In genomic region chr8:106185628-106186270, GRCm38 (mm10) we compare ENCODE assay signal across 11 mouse cellular contexts. TPM values are rescaled to one million over a fixed set of nuclear protein-coding genes. Genes with fewer than 3 reads are reported as not detected.
DNase-seq lines count a peak whose midpoint lies in the region; ATAC-seq lines count a peak whose summit lies in the region.
"Had no signal": no experiment of that assay in that cellular context is flagged by ENCODE, and none has a peak within 500 bp of the region (broad histone marks: within the 10 kb centered on the region; RNA-seq: fewer than 3 reads in every experiment).

No protein-coding gene starts in this region.

- H3K27ac ChIP-seq in kidney, embryonic 14.5 days (ENCODE audit: low read depth, low read length): no peak overlapping the region
- no peak overlapping the region for H3K27ac ChIP-seq in embryonic facial prominence, embryonic 14.5 days (replicated peaks; ENCODE audit: low read depth, low read length)
- no peak overlapping the region for H3K27ac ChIP-seq in midbrain, embryonic 10.5 days (replicated peaks)
- H3K27ac ChIP-seq: embryonic facial prominence, embryonic 12.5 days; liver, embryonic 14.5 days had no signal

- H3K4me2 ChIP-seq in kidney, embryonic 14.5 days (replicated peaks; ENCODE audit: low read depth, low read length): no peak overlapping the region
- H3K4me2 ChIP-seq in embryonic facial prominence, embryonic 14.5 days (ENCODE audit: low read depth, low read length): no peak overlapping the region
- H3K4me2 ChIP-seq: embryonic facial prominence, embryonic 12.5 days had no signal

- peaks cover 10% of the 10 kb centered on the region; the same call in 1 of the 2 replicates for H3K4me1 ChIP-seq in kidney, embryonic 14.5 days (ENCODE audit: control insufficient read depth, insufficient read depth, low read length)
- no peaks in the 10 kb centered on the region for H3K4me1 ChIP-seq in embryonic facial prominence, embryonic 14.5 days (ENCODE audit: control insufficient read depth, insufficient read depth, low read length)
- no peaks in the 10 kb centered on the region for H3K4me1 ChIP-seq in midbrain, embryonic 10.5 days
- H3K4me1 ChIP-seq: embryonic facial prominence, embryonic 12.5 days had no signal

- H3K9ac ChIP-seq in kidney, embryonic 14.5 days (ENCODE audit: low read depth, low read length): no peak overlapping the region
- H3K9ac ChIP-seq in embryonic facial prominence, embryonic 14.5 days (ENCODE audit: low read depth, low read length): no peak overlapping the region
- H3K9ac ChIP-seq: embryonic facial prominence, embryonic 12.5 days; liver, embryonic 14.5 days had no signal

- no peak for ATAC-seq in kidney, embryonic 14.5 days (ENCODE audit: low FRiP score, low TSS enrichment)
- ATAC-seq in embryonic facial prominence, embryonic 14.5 days (ENCODE audit: low read depth): no peak
- ATAC-seq: intestine, postnatal 0 days had no signal

- DNase-seq in kidney, adult 11 months: peak; percentile 35
- peak; percentile 74 for DNase-seq in brain, adult 2 months (ENCODE audit: low read depth, low spot score)
- peak; percentile 43 for DNase-seq in embryonic facial prominence, embryonic 14.5 days (ENCODE audit: low spot score)
- peak; percentile 20 to 25 for DNase-seq in layer of hippocampus, postnatal 10 days (ENCODE audit: low spot score in 2 of 2)
- DNase-seq in thymus, postnatal 14 days: no peak
- no peak for DNase-seq in midbrain, embryonic 10.5 days (ENCODE audit: low spot score)
- DNase-seq: spleen, adult 18-20 months had no signal

- H3K36me3 ChIP-seq in kidney, embryonic 14.5 days (ENCODE audit: control insufficient read depth, insufficient read depth, low read length): peaks cover 20% of the 10 kb centered on the region
- peaks cover 44% of the 10 kb centered on the region for H3K36me3 ChIP-seq in embryonic facial prominence, embryonic 14.5 days (ENCODE audit: control insufficient read depth, insufficient read depth, low read length)
- peaks cover 86% of the 10 kb centered on the region for H3K36me3 ChIP-seq in midbrain, embryonic 10.5 days

- no peaks in the 10 kb centered on the region for H3K27me3 ChIP-seq in kidney, embryonic 14.5 days (ENCODE audit: control insufficient read depth, insufficient read depth, low read length)
- H3K27me3 ChIP-seq in embryonic facial prominence, embryonic 14.5 days (replicated peaks; ENCODE audit: control insufficient read depth, insufficient read depth, low read length): no peaks in the 10 kb centered on the region
- no peaks in the 10 kb centered on the region for H3K27me3 ChIP-seq in midbrain, embryonic 10.5 days (ENCODE audit: low read depth, poor library complexity, severe bottlenecking)
- H3K27me3 ChIP-seq: embryonic facial prominence, embryonic 12.5 days had no signal

- H3K4me3 ChIP-seq in kidney, embryonic 14.5 days (ENCODE audit: low read length): no peak overlapping the region
- H3K4me3 ChIP-seq in embryonic facial prominence, embryonic 14.5 days (ENCODE audit: low read depth, low read length): no peak overlapping the region
- no peak overlapping the region for H3K4me3 ChIP-seq in midbrain, embryonic 10.5 days
- H3K4me3 ChIP-seq: embryonic facial prominence, embryonic 12.5 days had no signal

- H3K9me3 ChIP-seq in kidney, embryonic 14.5 days (ENCODE audit: control insufficient read depth, low read length): no peaks in the 10 kb centered on the region
- no peaks in the 10 kb centered on the region for H3K9me3 ChIP-seq in embryonic facial prominence, embryonic 14.5 days (ENCODE audit: control insufficient read depth, low read length)
- 0 out of 2 replicates have a peak, but pooled peaks cover 4% of the 10 kb centered on the region for H3K9me3 ChIP-seq in midbrain, embryonic 10.5 days (replicated peaks)
- H3K9me3 ChIP-seq: embryonic facial prominence, embryonic 12.5 days had no signal

- 61% methylated on average over 8 of the region's 8 CpGs for WGBS in kidney, embryonic 14.5 days
- WGBS in embryonic facial prominence, embryonic 14.5 days: 72% methylated on average over 8 of the region's 8 CpGs
- 91% methylated on average over 8 of the region's 8 CpGs for WGBS in midbrain, embryonic 10.5 days

RNA-seq across cellular contexts. Expression of gene Slc7a6, which starts 17.1 kb away (rescaled TPM):
- polyA plus RNA-seq in kidney, embryonic 14.5 days (2014; fragmentation: Nextera tagmentation; extraction: Ambion mirVana): 87.4 and 90.3 TPM in 2 replicates
- 46.9 and 51.6 TPM in 2 replicates for polyA plus RNA-seq in embryonic facial prominence, embryonic 14.5 days (2014; fragmentation: Nextera tagmentation; extraction: Ambion mirVana)
- total RNA-seq in layer of hippocampus, postnatal 10 days (2021): 10 to 100 TPM; 23.2 to 26.2 TPM
- 78.9 and 79.8 TPM in 2 replicates for polyA plus RNA-seq in midbrain, embryonic 10.5 days (2016; fragmentation: Nextera tagmentation; extraction: Ambion mirVana)

RNA-seq across cellular contexts. Expression of gene Slc7a6os, which starts 25.0 kb away (rescaled TPM):
- polyA plus RNA-seq in kidney, embryonic 14.5 days (2014; fragmentation: Nextera tagmentation; extraction: Ambion mirVana): 40.8 and 44.7 TPM in 2 replicates
- 29.4 and 31.5 TPM in 2 replicates for polyA plus RNA-seq in embryonic facial prominence, embryonic 14.5 days (2014; fragmentation: Nextera tagmentation; extraction: Ambion mirVana)
- 10 to 100 TPM; 30.4 to 32.3 TPM for total RNA-seq in layer of hippocampus, postnatal 10 days (2021)
- polyA plus RNA-seq in midbrain, embryonic 10.5 days (2016; fragmentation: Nextera tagmentation; extraction: Ambion mirVana): 34.9 and 35.9 TPM in 2 replicates

RNA-seq across cellular contexts. Expression of gene Prmt7, which starts 25.0 kb away (rescaled TPM):
- 39.9 and 59.1 TPM in 2 replicates for polyA plus RNA-seq in kidney, embryonic 14.5 days (2014; fragmentation: Nextera tagmentation; extraction: Ambion mirVana)
- 38.7 and 47.6 TPM in 2 replicates for polyA plus RNA-seq in embryonic facial prominence, embryonic 14.5 days (2014; fragmentation: Nextera tagmentation; extraction: Ambion mirVana)
- total RNA-seq in layer of hippocampus, postnatal 10 days (2021): 10 to 100 TPM; 40.3 to 44.7 TPM
- polyA plus RNA-seq in midbrain, embryonic 10.5 days (2016; fragmentation: Nextera tagmentation; extraction: Ambion mirVana): 78.9 and 81.6 TPM in 2 replicates

RNA-seq across cellular contexts. Expression of gene Pla2g15, which starts 35.5 kb away (rescaled TPM):
- 2.7 and 6.6 TPM in 2 replicates for polyA plus RNA-seq in kidney, embryonic 14.5 days (2014; fragmentation: Nextera tagmentation; extraction: Ambion mirVana)
- 6.8 and 7.2 TPM in 2 replicates for polyA plus RNA-seq in embryonic facial prominence, embryonic 14.5 days (2014; fragmentation: Nextera tagmentation; extraction: Ambion mirVana)
- total RNA-seq in layer of hippocampus, postnatal 10 days (2021): 10 to 100 TPM; 18.7 to 20.1 TPM
- polyA plus RNA-seq in midbrain, embryonic 10.5 days (2016; fragmentation: Nextera tagmentation; extraction: Ambion mirVana): 13.5 and 15.6 TPM in 2 replicates

RNA-seq across cellular contexts. Expression of gene Esrp2, which starts 49.0 kb away (rescaled TPM):
- polyA plus RNA-seq in kidney, embryonic 14.5 days (2014; fragmentation: Nextera tagmentation; extraction: Ambion mirVana): 5.6 and 9.1 TPM in 2 replicates
- polyA plus RNA-seq in embryonic facial prominence, embryonic 14.5 days (2014; fragmentation: Nextera tagmentation; extraction: Ambion mirVana): 14.9 and 20.0 TPM in 2 replicates
- total RNA-seq in layer of hippocampus, postnatal 10 days (2021): under 1 TPM in 1 of 2 experiments, not detected in 1; 0.29 TPM
- 1.5 and 2.0 TPM in 2 replicates for polyA plus RNA-seq in midbrain, embryonic 10.5 days (2016; fragmentation: Nextera tagmentation; extraction: Ambion mirVana)

Comparison
In these comparisons a context has a peak if more than half of its experiments do, and no peak if none do; other contexts are left out.
1. DNase-seq: peak in kidney, adult 11 months (single experiment), brain, adult 2 months (single experiment), embryonic facial prominence, embryonic 14.5 days (single experiment) and layer of hippocampus, postnatal 10 days (2 of 2); none in thymus, postnatal 14 days (single experiment) and midbrain, embryonic 10.5 days (single experiment).